Mouse (Mus musculus): ENCODE measurements around the gene Plppr1. TPM values are rescaled to one million over a fixed set of nuclear protein-coding genes. Genes with fewer than 3 reads are reported as not detected.

Gene Plppr1
- polyA plus RNA-seq, 1 experiment from 2014 or later, result 5.0 TPM

DNA sequence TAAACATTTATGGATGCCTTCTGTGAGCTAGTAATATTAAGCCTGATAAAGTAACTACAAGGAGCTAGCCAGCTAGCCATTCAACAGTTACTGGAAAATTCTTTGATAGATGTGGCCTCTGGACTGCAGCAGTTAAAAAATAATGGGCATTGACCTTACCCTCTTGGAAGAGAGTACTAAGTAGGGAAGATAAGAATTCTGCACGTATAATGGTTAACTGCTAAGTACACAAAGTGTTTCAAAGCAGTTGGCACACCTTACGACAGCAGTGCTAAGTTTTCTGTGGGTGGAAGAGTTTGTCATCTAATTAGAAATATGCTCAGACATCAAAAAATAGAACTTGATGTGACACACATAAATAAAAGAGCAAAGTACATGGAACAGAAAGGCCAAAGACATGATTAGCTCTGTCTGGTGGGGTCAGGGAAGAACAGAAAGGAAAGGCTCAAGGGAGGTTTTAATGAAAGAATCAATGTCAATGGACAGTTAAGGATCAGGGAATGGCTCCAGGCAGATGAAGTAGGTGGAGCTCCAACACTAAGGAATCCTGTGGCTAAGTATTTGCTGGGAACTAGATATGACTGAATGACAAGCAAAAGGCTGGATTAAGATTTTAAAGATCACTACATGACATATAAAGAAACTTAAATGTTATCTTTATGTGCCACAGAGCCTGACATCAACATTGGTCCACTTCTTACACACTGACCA, 120.6 kb downstream of the Plppr1 start:
- 45% methylated on average over 2 of the region's 2 CpGs for WGBS
- Histone ChIP-seq H3K27me3 (no peaks in the 10 kb centered on the region), H3K36me3 (no peaks in the 10 kb centered on the region), H3K4me3 (no peak overlapping the region), H3K9ac (no peak overlapping the region), H3K27ac (no peak overlapping the region), H3K4me1 (replicated peaks) (no peaks in the 10 kb centered on the region), H3K9me3 (replicated peaks) (no peaks in the 10 kb centered on the region), H3K4me2 (no peak overlapping the region)
- ATAC-seq (replicated peaks; ENCODE audit: insufficient number of reproducible peaks, insufficient read depth, low FRiP score, low read depth), result no peak

DNA sequence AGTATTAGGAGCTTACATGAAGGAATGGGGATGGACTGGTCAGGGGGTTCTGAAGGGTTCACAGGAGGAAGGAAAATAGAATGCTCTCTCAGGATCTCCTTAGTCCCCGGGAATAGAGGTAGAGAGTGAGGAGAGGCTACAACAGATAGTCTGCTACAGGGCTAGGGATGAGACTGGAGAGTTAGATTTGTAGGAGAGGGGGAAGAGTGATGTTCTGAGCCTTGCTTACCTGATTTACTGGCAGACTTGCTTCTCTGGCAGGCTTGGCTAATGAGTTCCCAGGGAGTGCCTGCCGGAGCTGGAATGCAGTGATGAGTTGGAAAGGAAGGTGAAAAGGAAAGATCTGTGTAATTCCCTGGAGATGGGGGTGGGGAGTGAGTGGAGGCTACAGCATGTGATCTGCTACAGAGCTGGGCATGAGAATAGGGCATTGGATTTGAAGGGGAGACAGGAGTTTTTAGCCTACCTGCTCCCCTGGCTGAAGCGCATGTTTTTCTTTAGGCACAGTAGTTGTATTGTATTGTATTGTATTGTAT, 131.0 kb downstream of the Plppr1 start:
- ATAC-seq (replicated peaks; ENCODE audit: insufficient number of reproducible peaks, insufficient read depth, low FRiP score, low read depth), result no peak
- WGBS, result 66% methylated on average over 3 of the region's 3 CpGs
- Histone ChIP-seq H3K36me3 (no peaks in the 10 kb centered on the region), H3K4me1 (replicated peaks) (no peaks in the 10 kb centered on the region), H3K27ac (no peak overlapping the region), H3K27me3 (no peaks in the 10 kb centered on the region), H3K9me3 (replicated peaks) (no peaks in the 10 kb centered on the region), H3K4me3 (no peak overlapping the region), H3K9ac (no peak overlapping the region), H3K4me2 (no peak overlapping the region)

DNA sequence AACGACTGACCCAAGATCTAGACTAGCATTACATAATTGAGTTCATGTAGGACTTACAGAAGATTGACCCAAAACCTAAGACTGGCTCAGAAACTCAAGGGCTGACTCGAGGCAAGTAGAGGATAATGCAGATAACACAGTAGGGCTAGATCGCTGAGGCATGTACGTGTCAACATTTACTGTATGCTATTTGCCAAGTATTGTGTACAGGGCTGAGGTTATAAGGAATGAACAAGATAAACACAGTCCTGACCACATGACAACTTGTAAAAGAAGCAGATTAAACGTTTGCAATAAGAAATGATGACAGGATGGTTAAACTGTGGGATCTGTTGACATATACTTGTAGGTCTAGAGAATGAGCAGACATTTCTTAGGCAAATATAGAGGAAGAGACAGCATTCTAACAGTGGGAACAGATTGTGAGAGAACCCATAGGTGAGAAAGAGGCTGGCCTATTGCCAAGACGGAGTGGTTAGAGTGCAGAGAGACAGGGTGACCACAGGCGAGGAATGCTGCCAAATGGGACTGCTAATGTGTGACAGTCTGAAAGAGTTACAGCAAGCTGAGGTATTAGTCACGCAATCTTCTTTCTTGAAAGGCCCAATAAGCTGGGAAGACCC, 138.2 kb downstream of the Plppr1 start:
- ATAC-seq (replicated peaks; ENCODE audit: insufficient number of reproducible peaks, insufficient read depth, low FRiP score, low read depth), result peak; percentile 73
- 28% methylated on average over 8 of the region's 8 CpGs for WGBS
- H3K36me3 ChIP-seq, result no peaks in the 10 kb centered on the region
- no peaks in the 10 kb centered on the region for H3K9me3 ChIP-seq (replicated peaks)
- H3K4me1 ChIP-seq (replicated peaks), result peaks cover 6% of the 10 kb centered on the region; the same call in 1 of the 2 replicates
- H3K4me3 ChIP-seq, result no peak overlapping the region
- H3K27me3 ChIP-seq, result no peaks in the 10 kb centered on the region
- H3K27ac ChIP-seq, result no peak overlapping the region
- no peak overlapping the region for H3K4me2 ChIP-seq
- no peak overlapping the region for H3K9ac ChIP-seq

DNA sequence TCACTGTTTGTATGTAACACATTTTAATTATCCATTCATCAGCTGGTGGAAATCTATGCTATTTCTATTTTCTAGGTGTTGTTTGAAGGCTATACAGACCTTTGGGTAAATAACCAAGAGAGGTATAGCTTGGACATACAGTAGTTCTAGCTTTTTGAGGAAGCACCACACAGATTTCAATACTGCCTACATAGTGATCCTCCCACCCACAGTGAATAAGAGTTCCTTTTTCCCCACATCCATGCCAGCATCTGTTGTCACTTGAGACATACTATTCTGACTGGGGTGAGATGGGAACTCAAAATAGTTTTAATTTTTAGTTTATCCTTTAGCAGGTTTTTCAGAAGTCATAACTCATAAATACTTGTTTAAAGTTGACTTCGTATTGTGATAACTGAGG, 151.4 kb downstream of the Plppr1 start:
- Histone ChIP-seq H3K4me1 (replicated peaks) (no peaks in the 10 kb centered on the region), H3K9me3 (replicated peaks) (no peaks in the 10 kb centered on the region), H3K9ac (no peak overlapping the region), H3K27ac (no peak overlapping the region), H3K4me2 (no peak overlapping the region), H3K4me3 (no peak overlapping the region), H3K36me3 (no peaks in the 10 kb centered on the region), H3K27me3 (no peaks in the 10 kb centered on the region)
- 87% methylated on average over 1 of the region's 1 CpGs for WGBS
- ATAC-seq (replicated peaks; ENCODE audit: insufficient number of reproducible peaks, insufficient read depth, low FRiP score, low read depth), result no peak

DNA sequence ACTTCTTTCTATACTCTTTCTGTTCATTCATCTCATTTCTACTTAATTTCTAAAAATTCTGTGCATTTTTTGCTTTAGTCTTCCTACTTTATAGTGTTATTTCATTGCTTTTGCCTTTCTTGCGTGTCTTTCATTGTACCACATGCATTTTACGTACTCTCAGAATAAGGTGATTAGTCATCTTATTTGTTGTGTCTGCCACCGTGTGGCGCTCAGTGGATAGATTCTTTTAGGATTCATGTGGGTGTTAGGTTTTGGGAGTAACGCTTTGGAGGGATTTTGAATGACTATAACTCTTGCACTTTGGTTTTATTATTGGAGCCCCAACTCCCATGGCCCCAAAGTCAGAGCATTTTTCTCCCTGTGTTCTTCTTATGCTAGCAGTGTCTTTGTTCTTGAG, 152.5 kb downstream of the Plppr1 start:
- H3K4me1 ChIP-seq (replicated peaks), result no peaks in the 10 kb centered on the region
- H3K4me3 ChIP-seq, result no peak overlapping the region
- WGBS, result 69% methylated on average over 5 of the region's 5 CpGs
- no peaks in the 10 kb centered on the region for H3K27me3 ChIP-seq
- H3K4me2 ChIP-seq, result no peak overlapping the region
- H3K9me3 ChIP-seq (replicated peaks), result no peaks in the 10 kb centered on the region
- ATAC-seq (replicated peaks; ENCODE audit: insufficient number of reproducible peaks, insufficient read depth, low FRiP score, low read depth), result no peak
- no peaks in the 10 kb centered on the region for H3K36me3 ChIP-seq
- H3K9ac ChIP-seq, result no peak overlapping the region
- H3K27ac ChIP-seq, result no peak overlapping the region

DNA sequence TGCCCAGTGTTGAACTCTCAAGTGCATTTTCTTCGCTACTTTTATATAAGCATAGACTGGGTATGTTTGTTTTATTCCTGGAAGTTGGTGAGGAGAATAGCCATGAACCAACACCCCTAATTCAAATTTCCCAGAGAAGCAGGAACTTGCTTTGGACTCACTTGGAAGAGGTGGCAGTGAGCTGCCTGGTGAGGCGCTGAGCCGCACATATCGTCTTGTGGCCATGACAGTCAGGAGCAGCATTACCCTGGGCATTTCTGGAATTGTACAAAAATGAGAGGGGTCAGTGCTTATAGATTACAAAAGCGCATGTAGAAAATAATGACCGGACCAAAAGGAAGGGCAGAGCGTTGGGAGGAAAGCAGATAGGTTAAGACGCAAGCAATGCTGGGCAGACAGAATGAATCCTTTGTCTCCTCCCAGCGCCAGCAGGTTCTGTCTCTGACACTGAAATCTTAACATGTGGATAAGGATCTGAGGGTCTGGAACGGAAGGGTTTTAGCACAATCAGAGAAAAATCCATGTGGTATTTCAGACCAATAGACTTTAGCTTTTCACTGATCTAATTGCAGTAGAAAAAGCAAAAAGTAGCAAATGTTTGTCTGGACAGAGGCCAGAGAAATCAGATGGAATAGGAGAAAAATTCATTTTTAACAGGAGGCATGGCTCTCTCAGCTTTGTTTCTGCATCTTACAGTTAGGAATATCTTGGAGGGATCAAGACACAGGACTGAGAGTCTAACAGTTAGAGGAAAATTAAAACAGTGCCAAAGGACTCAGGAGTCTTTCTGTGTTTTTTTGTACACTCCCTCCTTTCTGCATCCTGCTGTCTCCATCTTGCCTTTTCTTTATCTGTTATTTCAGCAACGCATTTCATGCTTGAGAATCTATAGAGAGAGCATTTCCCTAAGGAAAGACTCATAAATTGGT, 153.8 kb downstream of the Plppr1 start:
- H3K27ac ChIP-seq, result no peak overlapping the region
- 70% methylated on average over 11 of the region's 11 CpGs for WGBS
- ATAC-seq (replicated peaks; ENCODE audit: insufficient number of reproducible peaks, insufficient read depth, low FRiP score, low read depth), result no peak

DNA sequence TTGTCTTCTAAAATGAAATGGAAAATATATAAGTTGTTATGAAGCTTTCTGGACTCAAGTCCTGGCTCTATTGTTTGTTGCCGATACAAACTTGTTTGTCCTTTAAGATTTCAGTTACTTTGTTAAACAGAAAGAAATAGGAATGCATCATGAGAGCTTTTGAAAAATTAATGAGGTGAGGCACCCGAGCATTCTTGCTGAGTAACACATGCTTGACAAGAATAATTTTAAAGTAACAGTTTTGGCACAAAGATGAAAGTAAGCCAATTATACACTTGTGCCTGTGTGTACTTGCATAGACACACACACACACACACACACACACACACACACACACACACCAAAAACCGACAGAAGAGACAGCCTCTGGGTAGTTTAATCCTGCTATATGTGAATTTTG, 155.3 kb downstream of the Plppr1 start:
- Histone ChIP-seq H3K4me3 (no peak overlapping the region), H3K4me1 (replicated peaks) (no peaks in the 10 kb centered on the region), H3K9ac (no peak overlapping the region), H3K9me3 (replicated peaks) (no peaks in the 10 kb centered on the region), H3K27ac (no peak overlapping the region), H3K36me3 (no peaks in the 10 kb centered on the region), H3K4me2 (no peak overlapping the region), H3K27me3 (no peaks in the 10 kb centered on the region)
- ATAC-seq (replicated peaks; ENCODE audit: insufficient number of reproducible peaks, insufficient read depth, low FRiP score, low read depth), result no peak
- 71% methylated on average over 3 of the region's 3 CpGs for WGBS

More for the DNA sequence above, 153.8 kb downstream of the Plppr1 start:
- Histone ChIP-seq H3K36me3 (no peaks in the 10 kb centered on the region), H3K4me2 (no peak overlapping the region), H3K27me3 (no peaks in the 10 kb centered on the region), H3K9me3 (replicated peaks) (no peaks in the 10 kb centered on the region), H3K9ac (no peak overlapping the region), H3K4me3 (no peak overlapping the region), H3K4me1 (replicated peaks) (no peaks in the 10 kb centered on the region)

DNA sequence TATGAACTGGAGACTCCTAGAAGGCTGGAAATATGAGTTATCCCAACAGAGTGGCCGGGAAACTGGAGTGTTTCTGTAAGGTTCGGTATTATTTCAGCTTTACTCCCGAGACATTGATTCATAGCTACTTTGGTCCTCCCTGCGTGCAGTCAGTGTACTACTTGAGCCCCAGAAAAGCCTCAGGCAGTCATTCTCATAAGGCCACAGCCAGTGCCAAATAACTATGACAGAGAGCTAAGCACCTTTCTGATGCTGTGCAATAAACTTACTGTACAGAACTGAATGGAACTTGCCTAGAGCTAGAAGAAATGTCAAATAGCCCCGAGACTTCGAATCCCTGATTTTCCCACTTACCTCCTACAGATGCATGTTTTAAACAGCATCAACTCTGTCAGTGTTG, 164.4 kb downstream of the Plppr1 start:
- Histone ChIP-seq H3K27ac (no peak overlapping the region), H3K36me3 (no peaks in the 10 kb centered on the region)

DNA sequence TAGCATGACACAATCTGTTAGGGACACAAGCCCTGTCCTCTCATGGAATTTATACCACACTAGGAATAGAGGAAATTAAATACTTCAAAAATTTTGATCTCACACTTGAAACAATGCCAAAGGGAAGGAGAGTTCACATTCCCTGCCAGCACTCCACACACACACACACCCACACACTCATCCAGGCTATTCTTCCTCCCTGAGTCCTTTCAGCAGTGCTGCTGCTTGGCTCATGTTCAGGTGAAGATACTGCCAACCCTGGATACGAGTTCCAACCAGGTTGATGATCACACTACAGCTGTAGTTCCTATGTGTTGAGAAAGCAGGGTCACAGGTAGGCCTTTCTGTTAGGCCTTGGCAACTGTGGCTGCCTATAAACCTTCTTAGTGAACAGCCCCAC, 165.9 kb downstream of the Plppr1 start:
- peaks cover 3% of the 10 kb centered on the region; the same call in 1 of the 2 replicates for H3K4me1 ChIP-seq (replicated peaks)
- H3K27ac ChIP-seq, result no peak overlapping the region
- no peaks in the 10 kb centered on the region for H3K9me3 ChIP-seq (replicated peaks)
- H3K27me3 ChIP-seq, result no peaks in the 10 kb centered on the region
- no peaks in the 10 kb centered on the region for H3K36me3 ChIP-seq
- no peak overlapping the region for H3K4me2 ChIP-seq
- no peak for ATAC-seq (replicated peaks; ENCODE audit: insufficient number of reproducible peaks, insufficient read depth, low FRiP score, low read depth)
- H3K9ac ChIP-seq, result no peak overlapping the region
- WGBS, result 26% methylated on average over 1 of the region's 1 CpGs
- H3K4me3 ChIP-seq, result no peak overlapping the region

More for the DNA sequence above, 164.4 kb downstream of the Plppr1 start:
- ATAC-seq (replicated peaks; ENCODE audit: insufficient number of reproducible peaks, insufficient read depth, low FRiP score, low read depth), result no peak
- peaks cover 3% of the 10 kb centered on the region; the same call in 1 of the 2 replicates for H3K4me1 ChIP-seq (replicated peaks)
- no peak overlapping the region for H3K9ac ChIP-seq
- no peak overlapping the region for H3K4me3 ChIP-seq
- WGBS, result 83% methylated on average over 6 of the region's 6 CpGs
- no peak overlapping the region for H3K4me2 ChIP-seq
- H3K9me3 ChIP-seq (replicated peaks), result no peaks in the 10 kb centered on the region
- no peaks in the 10 kb centered on the region for H3K27me3 ChIP-seq

DNA sequence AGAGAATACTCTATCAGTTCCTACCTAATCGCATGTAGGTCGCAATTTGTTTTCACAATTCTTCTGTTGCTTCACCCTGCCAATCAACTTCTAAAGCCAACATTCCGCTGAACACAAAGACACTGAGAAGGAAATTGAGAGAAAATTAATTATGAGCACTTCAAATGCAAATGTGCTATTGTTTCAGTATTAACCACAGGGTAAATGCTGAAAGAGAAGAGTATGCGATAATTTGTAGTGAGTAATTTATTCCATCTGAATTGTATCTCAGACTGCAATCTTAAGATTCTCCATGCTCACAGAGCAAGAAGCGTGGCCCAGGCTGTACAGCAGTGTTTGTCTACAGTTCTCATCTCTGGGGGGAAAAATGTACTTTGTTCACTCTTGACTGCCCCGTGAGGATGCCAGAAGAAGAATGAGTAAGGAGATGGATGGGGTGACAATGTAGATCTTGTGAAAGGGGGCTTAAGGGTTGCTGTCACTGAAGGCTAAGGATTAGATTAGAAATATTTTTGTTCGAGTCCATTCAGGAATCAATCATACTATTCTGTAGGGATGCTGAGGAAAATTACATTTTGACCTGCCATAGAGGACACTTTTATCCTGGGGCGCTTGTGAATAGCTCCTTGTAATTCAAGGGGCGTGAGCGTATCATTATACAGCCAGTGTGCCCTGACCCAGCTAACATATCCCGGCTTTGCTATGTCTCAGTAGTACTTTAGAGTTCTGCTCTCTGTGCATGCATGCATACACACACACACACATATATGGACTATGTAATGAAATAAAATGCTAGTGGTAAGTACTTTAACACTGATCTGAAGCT, 173.3 kb downstream of the Plppr1 start:
- Histone ChIP-seq H3K4me2 (no peak overlapping the region), H3K9me3 (replicated peaks) (no peaks in the 10 kb centered on the region), H3K9ac (no peak overlapping the region), H3K4me3 (no peak overlapping the region), H3K4me1 (replicated peaks) (no peaks in the 10 kb centered on the region), H3K27me3 (no peaks in the 10 kb centered on the region), H3K36me3 (no peaks in the 10 kb centered on the region), H3K27ac (no peak overlapping the region)
- no peak for ATAC-seq (replicated peaks; ENCODE audit: insufficient number of reproducible peaks, insufficient read depth, low FRiP score, low read depth)
- WGBS, result 75% methylated on average over 11 of the region's 11 CpGs
